Mouse (Mus musculus) colon, adult 2 months (tissue): Measurements from ENCODE around the gene Rpl10. TPM values are rescaled to one million over a fixed set of nuclear protein-coding genes. Genes with fewer than 3 reads are reported as not detected.

Experiments used
- polyA plus RNA-seq: library from polyadenylated mRNA; depleted of rRNA; stranded (reverse); fragments of >200 nt; gene quantifications from 2 replicates; pipeline ENCODE4 v1.2.3, GENCODE M21; 2012; rRNA removed

Rpl10 gene
- 1,225 and 1,400 TPM in 2 replicates for polyA plus RNA-seq

GRCm38 (mm10) chrX:74270062-74270901 is at the start of gene Rpl10:
TSS of gene Rpl10 (plus strand) at chrX:74270812.

DNA sequence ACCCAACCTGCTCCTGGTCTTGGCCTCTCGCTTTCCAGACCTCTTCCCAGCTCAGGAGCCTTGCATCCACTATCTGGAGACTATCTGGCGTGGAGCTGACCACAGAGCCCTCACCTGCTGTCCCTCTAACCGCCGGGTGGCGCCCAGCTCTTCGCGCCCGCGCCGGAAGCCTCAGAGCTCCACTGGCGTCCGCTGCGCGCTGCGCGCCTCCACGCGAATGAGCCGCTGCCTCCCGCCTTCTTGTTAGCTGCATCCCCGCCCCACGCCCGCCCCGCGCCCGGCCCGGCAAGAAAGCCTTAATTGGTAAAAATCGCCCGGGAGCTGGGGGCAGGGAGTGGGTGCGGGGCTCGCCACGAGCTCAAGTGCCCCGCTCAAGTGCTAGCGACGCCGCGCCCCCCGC is 21.0 kb upstream of the Rpl10 start, which contains the start of gene Flna:
Flna (minus strand) TSS at position 206 of the 400 bp plus-strand sequence.

GRCm38 (mm10) chrX:74254153-74254887 is 16.3 kb upstream of the Rpl10 start, which contains the start of gene Emd:
TSS of gene Emd (plus strand) at chrX:74254687.

GRCm38 (mm10) chrX:74281732-74282394 is 11.3 kb downstream of the Rpl10 start, which contains the start of the genes Taz and Dnase1l1:
TSS of gene Taz (plus strand) at chrX:74281912.
TSS of gene Dnase1l1 (minus strand) at chrX:74282337.

DNA sequence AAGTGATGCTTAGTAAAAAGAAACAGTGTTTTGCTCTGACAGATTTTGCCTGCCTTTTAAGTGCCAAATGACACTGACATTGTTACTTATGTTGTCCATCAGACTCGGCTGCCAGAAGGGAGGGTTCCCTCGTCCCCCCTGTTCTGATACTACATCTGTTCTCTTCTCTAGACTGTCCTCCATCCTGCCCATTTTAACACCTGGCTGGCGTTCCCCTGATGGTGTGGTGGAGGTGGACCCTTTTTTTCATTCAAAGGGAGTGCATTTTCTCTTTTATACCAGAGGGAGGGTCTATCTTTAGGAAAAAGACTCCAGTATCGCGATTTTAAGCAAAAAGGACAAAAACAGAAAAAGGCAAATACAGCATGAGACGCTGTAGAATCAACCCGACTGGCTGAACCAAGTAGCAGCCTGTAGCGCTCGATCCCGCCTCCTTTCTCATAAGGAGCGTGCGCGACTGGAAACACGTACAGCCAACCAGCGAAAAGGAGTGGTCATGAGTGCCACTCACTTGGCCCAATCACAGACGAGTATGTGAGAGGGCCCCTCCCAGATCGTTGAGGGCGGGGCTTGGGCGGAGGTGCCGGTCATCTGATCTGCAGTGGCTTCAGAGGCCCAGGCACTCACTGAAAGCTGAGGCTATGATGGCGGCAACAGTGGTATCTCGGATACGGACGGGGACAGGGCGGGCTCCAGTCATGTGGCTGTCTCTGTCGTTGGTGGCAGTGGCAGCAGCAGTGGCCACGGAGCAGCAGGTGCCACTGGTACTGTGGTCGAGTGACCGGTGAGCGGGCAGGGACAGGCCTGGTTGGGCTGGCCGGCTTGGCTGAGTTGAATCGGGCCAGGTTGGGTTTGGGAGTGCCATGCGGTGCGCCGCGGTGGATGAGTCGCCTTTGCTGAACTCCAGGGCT is 26.2 kb downstream of the Rpl10 start, which contains the start of gene Atp6ap1:
Atp6ap1 (plus strand) TSS at position 560 of the 911 bp plus-strand sequence.

DNA sequence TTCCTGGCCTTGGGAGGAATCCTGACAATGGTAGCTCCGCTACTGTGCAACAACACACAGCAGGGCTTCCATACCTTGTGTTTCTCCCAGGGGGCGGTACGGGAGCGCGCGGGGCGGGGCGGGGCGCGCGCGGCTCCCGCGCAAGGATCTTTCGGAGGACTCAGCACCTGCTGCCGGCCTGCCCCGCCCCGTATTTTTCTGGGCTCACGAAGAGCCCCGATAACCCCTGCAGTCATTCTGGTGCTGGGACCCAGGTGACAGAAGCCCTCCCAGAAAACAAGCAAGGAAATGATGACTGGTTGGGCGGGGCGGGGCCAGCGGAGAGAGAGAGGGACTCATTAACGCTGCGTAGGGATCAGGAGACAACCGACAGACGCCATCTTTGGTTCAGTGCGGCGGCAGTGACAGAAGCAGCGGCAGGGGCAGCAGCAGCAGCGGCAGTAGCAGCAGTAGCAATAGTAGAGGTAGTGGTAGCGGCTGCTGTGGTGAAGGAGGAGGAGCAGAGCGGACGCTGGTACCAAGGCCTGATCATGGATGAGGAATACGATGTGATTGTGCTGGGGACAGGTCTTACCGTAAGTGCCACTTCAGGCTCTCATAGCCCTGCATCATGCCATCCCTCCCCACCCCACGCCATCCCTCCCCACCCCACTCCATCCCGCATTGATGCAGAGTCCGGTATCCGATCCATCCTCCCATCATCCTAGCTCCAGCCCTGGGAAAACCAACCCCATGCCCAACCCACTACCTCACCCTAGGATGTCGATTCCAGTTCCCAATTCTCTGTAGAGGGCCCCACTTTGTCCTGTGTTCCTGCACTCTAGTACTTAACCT is 34.5 kb downstream of the Rpl10 start, which contains the start of gene Gdi1:
Gdi1 (plus strand) TSS at position 132 of the 834 bp plus-strand sequence.

DNA sequence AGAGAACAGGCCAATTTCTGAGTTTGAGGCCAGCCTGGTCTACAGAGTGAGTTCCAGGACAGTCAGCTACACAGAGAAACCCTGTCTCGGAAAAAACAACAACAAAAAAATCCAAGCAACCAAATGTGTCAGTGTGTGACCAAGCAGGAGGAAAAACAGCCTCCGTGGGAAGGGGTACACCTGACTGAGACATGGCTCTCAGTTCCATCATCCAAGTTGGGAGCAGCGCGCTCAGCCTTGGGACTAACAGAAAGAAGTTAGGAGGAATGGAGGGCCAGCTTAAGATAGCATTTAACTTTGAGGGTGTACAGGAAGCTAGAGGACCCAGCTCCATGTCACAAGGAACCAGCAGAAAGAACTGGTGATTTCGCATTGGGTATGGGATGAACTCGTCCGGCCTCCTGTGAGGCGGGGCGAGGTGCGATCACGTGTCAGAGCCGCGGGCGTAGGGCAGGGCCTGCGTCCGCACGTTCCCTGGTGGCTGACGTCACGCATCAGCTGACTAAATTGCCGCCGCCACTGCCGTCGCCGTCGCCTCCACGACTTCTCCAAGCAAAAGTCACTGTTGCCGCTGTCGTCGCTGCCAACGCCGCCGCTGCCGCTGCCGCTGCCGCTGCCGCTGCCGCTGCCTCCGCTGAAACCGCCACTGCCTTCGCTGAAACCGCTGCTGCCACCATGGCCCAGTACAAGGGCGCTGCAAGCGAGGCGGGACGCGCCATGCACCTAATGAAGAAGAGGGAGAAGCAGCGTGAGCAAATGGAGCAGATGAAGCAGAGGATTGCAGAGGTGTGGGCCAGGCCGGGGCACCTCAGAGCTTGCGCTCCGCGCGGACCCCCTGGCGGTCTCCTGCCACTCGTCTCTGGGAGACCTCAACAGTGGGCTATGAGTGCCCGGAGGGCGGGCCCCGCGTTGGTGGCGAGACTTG is 42.2 kb downstream of the Rpl10 start, which contains the start of gene Fam50a:
Fam50a (plus strand) TSS at position 494 of the 925 bp plus-strand sequence.

Other genes starting within 250 kb of the Rpl10 start
- 168 and 173 TPM in 2 replicates for gene Irak1, start 246.9 kb upstream of the Rpl10 start, polyA plus RNA-seq
- gene Opn1mw, start 143.3 kb upstream of the Rpl10 start, polyA plus RNA-seq = not detected in 2 replicates
- 3.6 and 3.7 TPM in 2 replicates for gene Mecp2, start 135.4 kb upstream of the Rpl10 start, polyA plus RNA-seq
- gene Tex28, start 103.0 kb upstream of the Rpl10 start, polyA plus RNA-seq = not detected in 2 replicates
- gene Tktl1, start 93.6 kb upstream of the Rpl10 start, polyA plus RNA-seq = not detected in 2 replicates
- 985 and 1,044 TPM in 2 replicates for gene Flna, start 21.0 kb upstream of the Rpl10 start, polyA plus RNA-seq
- gene Emd, start 16.1 kb upstream of the Rpl10 start, polyA plus RNA-seq = 48.3 and 63.7 TPM in 2 replicates
- gene Taz, start 11.1 kb downstream of the Rpl10 start, polyA plus RNA-seq = 121 and 127 TPM in 2 replicates
- 18.3 and 18.9 TPM in 2 replicates for gene Dnase1l1, start 11.5 kb downstream of the Rpl10 start, polyA plus RNA-seq
- 324 and 365 TPM in 2 replicates for gene Atp6ap1, start 26.3 kb downstream of the Rpl10 start, polyA plus RNA-seq
- 94.5 and 119 TPM in 2 replicates for gene Gdi1, start 34.2 kb downstream of the Rpl10 start, polyA plus RNA-seq
- gene Fam50a, start 42.2 kb downstream of the Rpl10 start, polyA plus RNA-seq = 11.6 and 17.5 TPM in 2 replicates
- 13.9 and 16.8 TPM in 2 replicates for gene Plxna3, start 58.3 kb downstream of the Rpl10 start, polyA plus RNA-seq
- gene Lage3, start 82.8 kb downstream of the Rpl10 start, polyA plus RNA-seq = 35.5 and 37.4 TPM in 2 replicates
- 38.4 and 49.9 TPM in 2 replicates for gene Ubl4a, start 102.4 kb downstream of the Rpl10 start, polyA plus RNA-seq
- gene Slc10a3, start 102.5 kb downstream of the Rpl10 start, polyA plus RNA-seq = 19.5 and 23.5 TPM in 2 replicates
- gene Fam3a, start 122.5 kb downstream of the Rpl10 start, polyA plus RNA-seq = 50.3 and 57.9 TPM in 2 replicates
- 11.9 and 17.9 TPM in 2 replicates for gene Ikbkg, start 122.5 kb downstream of the Rpl10 start, polyA plus RNA-seq
- 25.1 and 31.0 TPM in 2 replicates for gene G6pdx, start 158.4 kb downstream of the Rpl10 start, polyA plus RNA-seq
- gene Gm6880, start 210.6 kb downstream of the Rpl10 start, polyA plus RNA-seq = not detected in 2 replicates